17 mouse cellular contexts compared by ENCODE assay signal in genomic region chr10:8872788-8873187, GRCm38 (mm10).
"Had no signal": no experiment of that assay in that cellular context is flagged by ENCODE, and none has a peak within 500 bp of the region (broad histone marks: within the 10 kb centered on the region; RNA-seq: fewer than 3 reads in every experiment).

No protein-coding gene starts in this region.

- DNase-seq: lung, adult 2 months; lung, postnatal 14 days; lung, postnatal 4 days; retina, postnatal 1 day; right cerebral cortex, postnatal 25 days; right cerebral cortex, postnatal 4 days; spleen, adult 18-20 months; thymus, adult 18-20 months; thymus, postnatal 14 days; thymus, postnatal 36 days had no signal

- H3K4me1 ChIP-seq: midbrain, embryonic 13.5 days; midbrain, embryonic 15.5 days; neural tube, embryonic 12.5 days had no signal

- H3K4me2 ChIP-seq: lung, embryonic 15.5 days; midbrain, embryonic 11.5 days; midbrain, embryonic 13.5 days; midbrain, embryonic 15.5 days; neural tube, embryonic 12.5 days had no signal

- H3K9ac ChIP-seq: liver, embryonic 14.5 days; lung, embryonic 15.5 days; midbrain, embryonic 13.5 days; midbrain, embryonic 15.5 days; neural tube, embryonic 12.5 days had no signal

- ATAC-seq: midbrain, embryonic 13.5 days; midbrain, embryonic 15.5 days had no signal

- H3K36me3 ChIP-seq: lung, embryonic 15.5 days; midbrain, embryonic 13.5 days; midbrain, embryonic 15.5 days; neural tube, embryonic 12.5 days had no signal

- H3K27me3 ChIP-seq: lung, embryonic 15.5 days; megakaryocyte, embryonic 14.5 days; midbrain, embryonic 13.5 days; midbrain, embryonic 15.5 days; neural tube, embryonic 12.5 days had no signal

- H3K9me3 ChIP-seq: megakaryocyte, embryonic 14.5 days; midbrain, embryonic 13.5 days; midbrain, embryonic 15.5 days; neural tube, embryonic 12.5 days had no signal

- H3K4me3 ChIP-seq: lung, embryonic 15.5 days; megakaryocyte, embryonic 14.5 days; midbrain, embryonic 13.5 days; midbrain, embryonic 15.5 days; neural tube, embryonic 12.5 days had no signal

- H3K27ac ChIP-seq: liver, embryonic 14.5 days; lung, embryonic 15.5 days; midbrain, embryonic 13.5 days; midbrain, embryonic 15.5 days; neural tube, embryonic 12.5 days had no signal
